Mouse (Mus musculus): ENCODE results near the gene Slc12a7.

DNA sequence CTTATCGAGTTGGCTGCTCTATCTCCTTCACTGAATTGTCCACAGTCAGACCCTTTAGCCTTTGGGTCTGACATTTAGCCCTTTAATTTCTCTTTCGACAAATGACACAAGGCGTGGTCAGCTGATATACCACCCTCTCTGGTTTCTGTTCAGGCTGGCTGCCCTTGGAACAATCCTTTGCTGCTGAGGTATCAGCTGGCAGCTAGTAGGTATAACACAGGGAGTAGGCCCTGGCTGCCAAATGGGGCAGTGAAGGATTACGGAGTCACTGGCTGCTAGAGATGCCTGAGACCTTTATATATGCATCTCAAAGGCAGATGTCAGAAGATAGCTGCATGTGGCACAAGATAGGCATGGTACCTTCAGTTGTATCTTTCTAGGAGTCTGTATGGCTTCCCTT, 42.9 kb downstream of the Slc12a7 start:
- no peak for TF ChIP-seq BHLHE40 (IDR thresholded peaks at IDR 0.05; ENCODE audit: borderline replicate concordance, low read depth, low read length)
- TF ChIP-seq RCOR1 (IDR thresholded peaks at IDR 0.05; ENCODE audit: low read depth, low read length), result no peak
- TF ChIP-seq E2F4 (IDR thresholded peaks at IDR 0.05; ENCODE audit: borderline replicate concordance, low read depth, low read length), result no peak
- no peak for TF ChIP-seq MYC (IDR thresholded peaks at IDR 0.05; ENCODE audit: low read depth, low read length)
- TF ChIP-seq GATA1 (IDR thresholded peaks at IDR 0.05; ENCODE audit: low read depth, low read length), result no peak
- no peak for TF ChIP-seq MXI1 (IDR thresholded peaks at IDR 0.05; ENCODE audit: low read depth, low read length)
- TF ChIP-seq CTCF (IDR thresholded peaks at IDR 0.05 in 2 of 3, conservative IDR thresholded peaks at IDR 0.05 in 1 of 3; ENCODE audit: control insufficient read depth in 1 of 3, insufficient read depth in 1 of 3, low read depth in 2 of 3, low read length in 3 of 3, poor library complexity in 1 of 3, severe bottlenecking in 1 of 3), result no peak
- TF ChIP-seq TAL1 (IDR thresholded peaks at IDR 0.05; ENCODE audit: low read length), result no peak
- no peak for TF ChIP-seq EP300 (IDR thresholded peaks at IDR 0.05; ENCODE audit: low read depth in 1 of 2, low read length in 2 of 2)
- TF ChIP-seq MAZ (IDR thresholded peaks at IDR 0.05; ENCODE audit: low read depth, low read length), result no peak
- TF ChIP-seq HCFC1 (IDR thresholded peaks at IDR 0.05; ENCODE audit: low read depth, low read length), result no peak
- TF ChIP-seq UBTF (IDR thresholded peaks at IDR 0.05; ENCODE audit: borderline replicate concordance, insufficient read depth, low read depth, low read length), result no peak
- no peak for TF ChIP-seq POLR2A (IDR thresholded peaks at IDR 0.05; ENCODE audit: control insufficient read depth in 1 of 2, insufficient read depth in 1 of 2, low read depth in 1 of 2, low read length in 2 of 2, poor library complexity in 1 of 2)
- no peak for TF ChIP-seq GABPA (IDR thresholded peaks at IDR 0.05; ENCODE audit: low read depth, low read length)

Data from MEL (cell line).